Mouse (Mus musculus) liver, embryonic 11.5 days (tissue): ENCODE results near the gene Gabarap. TPM values are rescaled to one million over a fixed set of nuclear protein-coding genes. Genes with fewer than 3 reads are reported as not detected.

Experiments used
- ATAC-seq: fragments of 200-750 bp; cut with Nextera tagmentation; replicated peaks from 2 replicates; pipeline ENCODE4 v1.8.0; 2017; ENCODE audit warnings: moderate number of reproducible peaks, mild to moderate bottlenecking, moderate TSS enrichment, moderate library complexity; ENCODE audit not compliant: low FRiP score
- DNase-seq: peaks from one replicate; pipeline ENCODE4 v3.0.0-alpha.2; 2017; ENCODE audit warnings: low spot score
- H3K27ac ChIP-seq: fragments of 300-500 bp; sonication (generic); 2 replicates; pipeline ENCODE4 v1.5.1; 2014; ENCODE audit warnings: mild to moderate bottlenecking, low read depth, low read length, control low read depth
- H3K27me3 ChIP-seq: fragments of 300-500 bp; sonication (generic); replicated peaks from 2 replicates; pipeline ENCODE4 v1.6.1; 2014; ENCODE audit warnings: low read length, mixed read lengths; ENCODE audit not compliant: control insufficient read depth, insufficient read depth
- H3K36me3 ChIP-seq: fragments of 300-500 bp; sonication (generic); 2 replicates; pipeline ENCODE4 v1.6.1; 2014; ENCODE audit warnings: mild to moderate bottlenecking, low read length, moderate library complexity, mixed read lengths; ENCODE audit not compliant: control insufficient read depth, insufficient read depth
- H3K4me1 ChIP-seq: fragments of 300-500 bp; sonication (generic); replicated peaks from 2 replicates; pipeline ENCODE4 v1.6.1; 2014; ENCODE audit warnings: low read length, mixed read lengths; ENCODE audit not compliant: control insufficient read depth, insufficient read depth
- H3K4me2 ChIP-seq: fragments of 300-500 bp; sonication (generic); 2 replicates; pipeline ENCODE4 v1.6.1; 2014; ENCODE audit warnings: mild to moderate bottlenecking, control low read depth, moderate library complexity
- H3K4me3 ChIP-seq: fragments of 300-500 bp; sonication (generic); 2 replicates; pipeline ENCODE4 v1.5.1; 2014; ENCODE audit warnings: low read depth, low read length, control low read depth
- H3K9ac ChIP-seq: fragments of 300-500 bp; sonication (generic); 2 replicates; pipeline ENCODE4 v1.6.1; 2014; ENCODE audit warnings: low read depth, low read length, control low read depth
- H3K9me3 ChIP-seq: fragments of 300-500 bp; sonication (generic); 2 replicates; pipeline ENCODE4 v1.6.1; 2016; ENCODE audit warnings: low read length, inconsistent platforms, mixed read lengths; ENCODE audit not compliant: control insufficient read depth
- WGBS: fragments of 180-500 bp; shearing (Covaris S2); extraction: QIAGEN DNeasy Blood & Tissue Kit; methylation state at CpG from one replicate; pipeline ENCODE4 v1.1.7; 2014; 5-methylcytosine and 5-hydroxymethylcytosine counted together
- polyA plus RNA-seq: library from polyadenylated mRNA; unstranded; fragments of >200 nt; fragmentation: Nextera tagmentation; extraction: Ambion mirVana; gene quantifications from 2 replicates; pipeline ENCODE4 v1.2.1, GENCODE M21; 2014

Gabarap gene
- polyA plus RNA-seq, 1 experiment from 2014 or later, result 311 TPM

GRCm38 (mm10) chr11:70026689-70027088, 35.7 kb downstream of the Gabarap start:
- peak overlapping the region; percentile 46 for H3K4me2 ChIP-seq
- H3K36me3 ChIP-seq, result peaks cover 8% of the 10 kb centered on the region; the same call in 1 of the 2 replicates
- ATAC-seq, result peak; percentile 51
- no peaks in the 10 kb centered on the region; the same call in 1 of the 2 replicates for H3K27me3 ChIP-seq
- peak overlapping the region; percentile 26 for H3K4me3 ChIP-seq
- DNase-seq, result no peak
- peak overlapping the region; percentile 28; the same call in 1 of the 2 replicates for H3K27ac ChIP-seq
- peaks cover 51% of the 10 kb centered on the region for H3K4me1 ChIP-seq
- H3K9me3 ChIP-seq, result no peaks in the 10 kb centered on the region
- WGBS, result 11% methylated on average over 19 of the region's 19 CpGs
- H3K9ac ChIP-seq, result no peak overlapping the region

GRCm38 (mm10) chr11:70027397-70027796, 36.5 kb downstream of the Gabarap start:
- 53% methylated on average over 9 of the region's 9 CpGs for WGBS
- no peaks in the 10 kb centered on the region for H3K9me3 ChIP-seq
- no peak overlapping the region for H3K9ac ChIP-seq
- peaks cover 10% of the 10 kb centered on the region; the same call in 1 of the 2 replicates for H3K36me3 ChIP-seq
- no peak overlapping the region for H3K27ac ChIP-seq
- H3K4me2 ChIP-seq, result peak overlapping the region; percentile 46
- H3K4me3 ChIP-seq, result peak overlapping the region; percentile 26
- peaks cover 46% of the 10 kb centered on the region for H3K4me1 ChIP-seq
- no peak for ATAC-seq
- H3K27me3 ChIP-seq, result no peaks in the 10 kb centered on the region; the same call in 1 of the 2 replicates
- no peak for DNase-seq

DNA sequence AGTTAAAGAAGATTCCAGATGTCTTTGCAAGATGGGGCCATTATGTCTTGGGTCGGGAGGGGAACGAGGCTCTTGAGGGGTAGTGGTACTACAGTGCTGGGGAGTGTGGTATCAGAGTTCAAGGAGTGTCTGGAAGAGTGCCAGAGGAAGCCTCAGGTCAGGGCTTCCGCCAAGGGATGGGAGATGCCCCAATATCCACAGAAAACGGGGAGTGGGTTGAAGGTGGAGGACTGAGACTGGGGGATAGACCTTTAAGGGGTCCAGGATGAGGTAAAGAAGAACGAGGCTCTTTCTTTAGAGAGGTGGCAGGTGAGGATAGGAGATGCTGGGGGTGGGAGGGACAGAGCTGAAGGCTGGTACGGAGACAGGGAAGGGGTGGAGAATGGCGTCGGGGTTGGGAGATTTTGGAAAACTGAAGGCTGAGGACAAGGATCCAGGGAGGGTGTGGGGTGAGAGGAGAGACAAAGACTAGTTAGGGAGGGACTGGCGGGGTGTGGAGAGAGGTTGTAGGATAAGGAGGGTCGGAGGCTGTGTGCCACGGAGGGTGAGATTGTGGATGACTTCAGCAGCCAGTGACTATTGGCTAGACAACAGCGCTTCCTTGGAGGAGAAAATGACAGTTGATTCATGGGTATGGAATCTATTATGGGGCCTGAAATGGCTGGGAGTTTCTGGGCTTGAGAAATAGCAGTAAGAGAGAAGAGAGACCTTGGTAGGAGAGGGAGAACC, 37.6 kb downstream of the Gabarap start:
- Histone ChIP-seq H3K9me3 (no peaks in the 10 kb centered on the region), H3K27me3 (no peaks in the 10 kb centered on the region; the same call in 1 of the 2 replicates), H3K4me3 (peak overlapping the region; percentile 14; the same call in 1 of the 2 replicates), H3K36me3 (peaks cover 10% of the 10 kb centered on the region; the same call in 1 of the 2 replicates), H3K27ac (peak overlapping the region; percentile 41), H3K9ac (0 out of 2 replicates have a peak overlapping the region, but pooled peaks have one; percentile 8), H3K4me2 (peak overlapping the region; percentile 46), H3K4me1 (peaks cover 44% of the 10 kb centered on the region)
- DNase-seq (no peak), ATAC-seq (no peak)
- 25% methylated on average over 12 of the region's 12 CpGs for WGBS

DNA sequence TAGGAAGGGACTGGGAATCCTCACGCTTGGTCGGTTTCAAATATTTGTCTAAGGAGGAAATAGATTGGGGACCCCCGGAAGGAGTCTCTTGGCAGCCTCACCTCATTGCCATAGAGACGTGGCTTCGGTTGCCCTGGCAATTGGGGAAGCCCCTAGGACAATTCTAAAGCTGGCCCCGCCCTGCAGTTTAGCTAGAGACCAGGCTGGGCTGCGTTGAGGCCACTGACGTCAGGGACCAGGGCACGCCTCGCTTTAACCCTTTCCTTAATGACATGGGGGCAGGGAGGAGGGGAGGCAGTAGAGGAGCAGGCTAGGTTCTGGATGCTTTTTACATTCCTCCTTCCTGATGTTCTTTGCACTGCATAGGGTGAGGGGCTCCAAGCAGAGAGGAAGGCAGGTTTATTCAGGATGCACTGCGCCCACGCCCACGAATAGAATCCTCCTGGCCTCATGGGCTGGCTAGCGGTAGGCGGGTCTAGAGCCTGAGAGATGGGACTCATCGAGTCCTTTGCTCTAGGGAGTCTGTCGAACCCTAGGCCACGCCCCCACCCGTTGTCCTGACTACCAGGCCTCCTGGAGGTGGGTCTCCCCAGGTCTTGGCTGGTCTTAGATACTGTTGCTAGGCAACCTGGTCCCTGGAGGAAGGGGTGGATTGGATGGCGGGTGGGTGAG, 38.3 kb downstream of the Gabarap start:
- peak overlapping the region; percentile 14; the same call in 1 of the 2 replicates for H3K4me3 ChIP-seq
- H3K9me3 ChIP-seq, result no peaks in the 10 kb centered on the region
- ATAC-seq (peak; percentile 72), DNase-seq (peak; percentile 77)
- peaks cover 12% of the 10 kb centered on the region; the same call in 1 of the 2 replicates for H3K36me3 ChIP-seq
- H3K27ac ChIP-seq, result peak overlapping the region; percentile 41
- 4% methylated on average over 20 of the region's 20 CpGs for WGBS
- 0 out of 2 replicates have a peak overlapping the region, but pooled peaks have one; percentile 8 for H3K9ac ChIP-seq
- H3K4me2 ChIP-seq, result peak overlapping the region; percentile 46
- H3K27me3 ChIP-seq, result no peaks in the 10 kb centered on the region
- H3K4me1 ChIP-seq, result peaks cover 40% of the 10 kb centered on the region

DNA sequence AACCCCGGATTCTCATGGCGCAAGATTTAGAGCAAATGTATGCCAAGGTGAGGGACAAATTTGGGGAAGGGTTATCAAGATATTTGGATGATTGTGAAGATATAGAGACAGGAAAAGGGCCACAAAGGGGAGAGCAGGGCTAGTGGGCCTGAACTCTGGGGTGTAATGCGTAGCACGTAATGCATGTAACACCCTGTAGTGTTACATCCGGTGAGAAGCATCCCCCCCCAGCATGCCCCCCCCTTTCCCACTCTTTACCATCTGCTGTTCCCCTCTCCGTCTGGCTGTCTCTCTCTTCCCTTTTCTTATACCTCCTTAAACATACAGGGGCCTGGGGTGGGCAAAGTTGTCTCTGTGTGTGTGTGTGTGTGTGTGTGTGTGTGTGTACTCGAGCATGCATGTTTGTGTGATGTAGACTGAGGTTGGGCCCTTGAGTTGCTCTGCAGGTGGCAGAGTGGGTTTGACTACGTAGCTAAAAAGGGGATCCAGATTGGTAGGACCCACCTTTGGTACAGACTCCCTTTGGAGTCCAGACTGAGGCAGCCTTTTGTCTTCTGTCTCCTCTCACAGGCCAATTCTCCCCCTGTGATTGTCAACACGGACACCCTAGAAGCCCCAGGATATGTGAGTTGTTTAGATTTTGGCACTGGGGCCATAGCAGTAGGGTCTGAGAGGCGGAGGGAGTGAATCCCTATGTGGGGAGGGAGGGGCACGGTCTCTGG, 39.0 kb downstream of the Gabarap start:
- 58% methylated on average over 11 of the region's 11 CpGs for WGBS
- peaks cover 39% of the 10 kb centered on the region for H3K4me1 ChIP-seq
- peaks cover 14% of the 10 kb centered on the region; the same call in 1 of the 2 replicates for H3K36me3 ChIP-seq
- DNase-seq (no peak), ATAC-seq (no peak)
- no peak overlapping the region for H3K4me3 ChIP-seq
- H3K27ac ChIP-seq, result no peak overlapping the region
- H3K9me3 ChIP-seq, result no peaks in the 10 kb centered on the region
- H3K4me2 ChIP-seq, result peak overlapping the region; percentile 46
- no peaks in the 10 kb centered on the region for H3K27me3 ChIP-seq
- H3K9ac ChIP-seq, result no peak overlapping the region

- H3K4me1 ChIP-seq, result peaks cover 38% of the 10 kb centered on the region
- H3K4me3 ChIP-seq, result no peak overlapping the region
- ATAC-seq (no peak), DNase-seq (no peak)
- no peak overlapping the region for H3K9ac ChIP-seq
- 95% methylated on average over 28 of the region's 28 CpGs for WGBS
- no peaks in the 10 kb centered on the region for H3K27me3 ChIP-seq
- no peaks in the 10 kb centered on the region for H3K9me3 ChIP-seq
- no peak overlapping the region for H3K4me2 ChIP-seq
- H3K36me3 ChIP-seq, result peaks cover 14% of the 10 kb centered on the region; the same call in 1 of the 2 replicates
- no peak overlapping the region for H3K27ac ChIP-seq
These were observed 39.8 kb downstream of the Gabarap start for GRCm38 (mm10) chr11:70030651-70031320.

DNA sequence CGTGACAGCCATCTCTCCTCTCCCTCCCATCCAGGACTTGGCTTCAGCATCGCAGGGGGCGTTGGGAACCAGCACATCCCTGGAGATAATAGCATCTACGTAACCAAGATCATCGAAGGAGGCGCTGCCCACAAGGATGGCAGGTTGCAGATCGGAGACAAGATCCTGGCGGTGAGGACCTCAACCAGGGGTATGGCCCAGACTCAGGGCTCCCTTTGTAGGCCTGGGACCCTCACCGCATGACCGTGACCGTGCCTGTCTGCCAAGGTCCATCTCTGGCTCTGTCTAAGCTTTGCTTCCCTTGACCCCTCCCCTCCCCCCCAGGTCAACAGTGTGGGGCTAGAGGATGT, 40.4 kb downstream of the Gabarap start:
- Histone ChIP-seq H3K4me1 (peaks cover 33% of the 10 kb centered on the region), H3K4me3 (no peak overlapping the region), H3K9me3 (no peaks in the 10 kb centered on the region), H3K9ac (no peak overlapping the region), H3K36me3 (peaks cover 14% of the 10 kb centered on the region; the same call in 1 of the 2 replicates), H3K27ac (no peak overlapping the region), H3K4me2 (no peak overlapping the region), H3K27me3 (no peaks in the 10 kb centered on the region)
- WGBS, result 95% methylated on average over 11 of the region's 11 CpGs
- DNase-seq (no peak), ATAC-seq (no peak)

DNA sequence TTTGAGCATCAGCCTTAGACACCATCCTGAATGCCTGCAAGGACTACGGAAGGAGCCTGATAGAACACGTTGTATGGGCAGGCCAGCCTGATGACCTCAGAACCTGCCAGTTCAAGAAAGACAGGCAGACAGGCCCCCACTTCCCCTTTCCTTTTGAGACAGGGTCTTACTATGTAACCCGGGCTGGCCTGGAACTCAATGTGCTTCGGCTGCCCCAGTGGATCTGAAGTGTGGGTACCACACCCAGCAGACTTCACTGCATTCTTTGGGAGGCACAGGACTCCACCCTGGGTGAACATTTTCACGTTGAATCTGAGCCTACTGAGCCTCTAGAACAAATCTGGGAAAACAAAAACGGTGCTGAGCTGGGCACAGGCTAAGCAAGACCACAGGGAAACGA, 47.2 kb downstream of the Gabarap start:
- H3K9ac ChIP-seq, result no peak overlapping the region
- WGBS, result 64% methylated on average over 7 of the region's 7 CpGs
- H3K36me3 ChIP-seq, result peaks cover 4% of the 10 kb centered on the region; the same call in 1 of the 2 replicates
- H3K4me3 ChIP-seq, result no peak overlapping the region
- no peak overlapping the region for H3K27ac ChIP-seq
- H3K4me1 ChIP-seq, result peaks cover 4% of the 10 kb centered on the region; the same call in 1 of the 2 replicates
- H3K27me3 ChIP-seq, result no peaks in the 10 kb centered on the region
- no peaks in the 10 kb centered on the region for H3K9me3 ChIP-seq
- DNase-seq (no peak), ATAC-seq (no peak)
- H3K4me2 ChIP-seq, result no peak overlapping the region
